Mouse (Mus musculus) T-cell, adult 2 months (primary cell): ENCODE measurements around the gene Clic3.

Experiments
- DNase-seq: peaks from one replicate; pipeline ENCODE4 v3.0.0; 2022; ENCODE audit warnings: low spot score

Clic3 gene

GRCm38 (mm10) chr2:25442682-25443081 lies 14.0 kb upstream of the Clic3 start:
- no peak for DNase-seq

GRCm38 (mm10) chr2:25450853-25451647 lies 5.6 kb upstream of the Clic3 start:
- DNase-seq: no peak

- no peak for DNase-seq
Measured at GRCm38 (mm10) chr2:25452951-25453350, 3.7 kb upstream of the Clic3 start.

- no peak for DNase-seq
Measured at GRCm38 (mm10) chr2:25457022-25457896, 621 bp downstream of the Clic3 start.

GRCm38 (mm10) chr2:25458911-25459310 lies 2.3 kb downstream of the Clic3 start:
- DNase-seq: no peak

- no peak for DNase-seq
Measured at GRCm38 (mm10) chr2:25460135-25460534, 3.5 kb downstream of the Clic3 start.

- peak; percentile 98 for DNase-seq
Measured at GRCm38 (mm10) chr2:25460551-25461309, 4.1 kb downstream of the Clic3 start, which contains the start of gene Paxx. Gene Paxx, minus strand, starts transcription at chr2:25461094.

GRCm38 (mm10) chr2:25461407-25461806 lies 4.8 kb downstream of the Clic3 start:
- no peak for DNase-seq

- DNase-seq: no peak
Measured at GRCm38 (mm10) chr2:25463630-25464029, 7.0 kb downstream of the Clic3 start.

GRCm38 (mm10) chr2:25465256-25465655 lies 8.6 kb downstream of the Clic3 start:
- DNase-seq: no peak

- peak; percentile 80 for DNase-seq
Measured at GRCm38 (mm10) chr2:25465816-25466635, 9.4 kb downstream of the Clic3 start.

- DNase-seq: no peak
Measured at GRCm38 (mm10) chr2:25467606-25468303, 11.1 kb downstream of the Clic3 start.

- DNase-seq: no peak
Measured at GRCm38 (mm10) chr2:25468962-25469915, 12.6 kb downstream of the Clic3 start.

GRCm38 (mm10) chr2:25469969-25470368 lies 13.3 kb downstream of the Clic3 start, which contains the start of gene Ptgds:
Gene Ptgds, minus strand, starts transcription at chr2:25470046.
- DNase-seq: no peak

GRCm38 (mm10) chr2:25472550-25472949 lies 15.9 kb downstream of the Clic3 start:
- no peak for DNase-seq

- DNase-seq: no peak
Measured at GRCm38 (mm10) chr2:25477541-25477940, 20.9 kb downstream of the Clic3 start.

GRCm38 (mm10) chr2:25477967-25478675 lies 21.5 kb downstream of the Clic3 start:
- no peak for DNase-seq

GRCm38 (mm10) chr2:25479551-25480311 lies 23.1 kb downstream of the Clic3 start:
- DNase-seq: no peak
